Mouse (Mus musculus) thymus, adult 2 months (tissue): ENCODE data around the gene Bnipl.

Experiments used
- CTCF ChIP-seq: fragments of 200-500 bp; IDR thresholded peaks from 2 replicates; pipeline ENCODE4 v1.5.1; 2012; ENCODE audit warnings: mild to moderate bottlenecking, control low read depth, low read length, moderate library complexity, borderline replicate concordance; ENCODE audit not compliant: control insufficient read depth, poor library complexity, insufficient read depth; ENCODE audit errors: extremely low read depth
- POLR2A ChIP-seq: fragments of 200-500 bp; IDR thresholded peaks from 2 replicates; pipeline ENCODE4 v1.6.1; 2012; ENCODE audit warnings: mild to moderate bottlenecking, low read length, control low read depth, moderate library complexity; ENCODE audit not compliant: control insufficient read depth, poor library complexity, insufficient read depth; ENCODE audit errors: extremely low read depth

GRCm38 (mm10) chr3:95199101-95199500, 51.9 kb downstream of the Bnipl start:
- no peak for TF ChIP-seq CTCF
- TF ChIP-seq POLR2A, result no peak
